Mouse (Mus musculus): Measurements from ENCODE around the gene Tbx19. TPM values are rescaled to one million over a fixed set of nuclear protein-coding genes. Genes with fewer than 3 reads are reported as not detected.

The Tbx19 gene
- not detected for polyA plus RNA-seq (2017; shearing (Covaris generic))

GRCm38 (mm10) chr1:165160723-165161405, at the start of gene Tbx19:
Tbx19 (minus strand) TSS chr1:165160773.
- no peak for ATAC-seq

GRCm38 (mm10) chr1:165205591-165205990, 45.0 kb upstream of the Tbx19 start:
- ATAC-seq, result no peak

GRCm38 (mm10) chr1:165203488-165204035, 43.0 kb upstream of the Tbx19 start:
- no peak for ATAC-seq

- no peak for ATAC-seq
Measured at GRCm38 (mm10) chr1:165201445-165202012, 41.0 kb upstream of the Tbx19 start.

GRCm38 (mm10) chr1:165200748-165201147, 40.2 kb upstream of the Tbx19 start:
- ATAC-seq, result peak; percentile 28

GRCm38 (mm10) chr1:165199639-165200038, 39.1 kb upstream of the Tbx19 start:
- no peak for ATAC-seq

- ATAC-seq, result no peak
Measured at GRCm38 (mm10) chr1:165198951-165199350, 38.4 kb upstream of the Tbx19 start.

GRCm38 (mm10) chr1:165197875-165198274, 37.3 kb upstream of the Tbx19 start:
- no peak for ATAC-seq

GRCm38 (mm10) chr1:165195396-165195960, 34.9 kb upstream of the Tbx19 start:
- ATAC-seq, result no peak

GRCm38 (mm10) chr1:165194662-165195013, 34.1 kb upstream of the Tbx19 start:
- peak; percentile 17 for ATAC-seq

GRCm38 (mm10) chr1:165193880-165194661, 33.5 kb upstream of the Tbx19 start, which contains the start of gene Sft2d2:
Sft2d2 (minus strand) TSS chr1:165194438.
- peak; percentile 89 for ATAC-seq

GRCm38 (mm10) chr1:165193426-165193825, 32.9 kb upstream of the Tbx19 start:
- no peak for ATAC-seq

GRCm38 (mm10) chr1:165192714-165193264, 32.2 kb upstream of the Tbx19 start:
- no peak for ATAC-seq

GRCm38 (mm10) chr1:165192102-165192501, 31.5 kb upstream of the Tbx19 start:
- no peak for ATAC-seq

- no peak for ATAC-seq
Measured at GRCm38 (mm10) chr1:165191611-165192010, 31.0 kb upstream of the Tbx19 start.

- no peak for ATAC-seq
Measured at GRCm38 (mm10) chr1:165190571-165191273, 30.1 kb upstream of the Tbx19 start.

- no peak for ATAC-seq
Measured at GRCm38 (mm10) chr1:165190068-165190467, 29.5 kb upstream of the Tbx19 start.

- peak; percentile 76 for ATAC-seq
Measured at GRCm38 (mm10) chr1:165188806-165189580, 28.4 kb upstream of the Tbx19 start.

GRCm38 (mm10) chr1:165187357-165187756, 26.8 kb upstream of the Tbx19 start:
- ATAC-seq, result no peak

- ATAC-seq, result no peak
Measured at GRCm38 (mm10) chr1:165186491-165186890, 25.9 kb upstream of the Tbx19 start.

- no peak for ATAC-seq
Measured at GRCm38 (mm10) chr1:165185116-165185515, 24.5 kb upstream of the Tbx19 start.

Data from activated CD4-positive, CD25-positive, alpha-beta regulatory T cell, adult 4 months (primary cell).